Mouse (Mus musculus) spleen, postnatal 36 days (tissue): ENCODE measurements around the gene Taar6.

Source experiments
- DNase-seq, 2 experiments: peaks; one replicate each; pipeline ENCODE4 v3.0.0; 2022; ENCODE audit warnings: low spot score in 2 of 2, mixed read lengths in 1 of 2

Taar6 gene

DNA sequence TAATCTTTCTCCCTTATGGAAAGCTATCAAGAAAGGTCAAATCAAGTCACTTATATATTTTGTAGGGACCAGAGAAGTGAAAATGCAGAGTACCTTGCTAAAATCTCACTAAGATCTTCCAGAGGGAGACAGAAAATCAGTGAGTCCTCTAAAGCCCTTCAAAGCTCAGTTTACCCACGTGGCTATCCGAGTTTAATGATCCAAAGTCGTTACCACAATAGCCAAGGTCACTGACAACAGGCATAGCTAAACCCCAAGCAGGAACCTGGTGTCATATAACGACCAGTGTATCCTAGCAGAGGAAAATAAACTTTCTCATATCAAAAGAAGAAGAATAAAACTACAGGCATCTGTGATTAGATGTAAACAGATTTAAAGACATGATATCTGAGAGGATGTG is 47.8 kb downstream of the Taar6 start:
- no peak for DNase-seq
